Mouse (Mus musculus): ENCODE data around the gene Arhgef19.
A peak's percentile ranks its signal among the peaks of the same experiment; 100 is the strongest.

Gene Arhgef19

GRCm38 (mm10) chr4:141267837-141268236, 28.5 kb downstream of the Arhgef19 start:
- no peak for DNase-seq

DNA sequence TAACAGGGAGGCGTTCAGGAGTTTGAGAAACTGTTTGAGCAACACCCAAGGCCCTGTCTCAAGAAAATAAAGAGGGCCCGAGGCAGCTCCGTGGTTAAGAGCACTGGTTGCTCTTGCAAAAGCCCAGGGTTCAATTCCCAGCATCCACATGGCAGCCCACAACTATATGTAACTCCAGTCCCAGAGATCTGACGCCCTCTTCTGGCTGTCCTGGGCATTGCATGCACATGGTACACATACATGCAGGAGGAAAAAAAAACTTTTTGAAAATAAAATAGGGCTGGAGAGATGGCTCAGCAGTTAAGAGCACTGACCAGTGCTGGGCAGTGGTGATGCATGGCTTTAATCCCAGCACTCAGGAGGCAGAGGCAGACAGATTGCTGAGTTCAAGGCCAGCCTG, 29.1 kb downstream of the Arhgef19 start:
- no peak for DNase-seq

DNA sequence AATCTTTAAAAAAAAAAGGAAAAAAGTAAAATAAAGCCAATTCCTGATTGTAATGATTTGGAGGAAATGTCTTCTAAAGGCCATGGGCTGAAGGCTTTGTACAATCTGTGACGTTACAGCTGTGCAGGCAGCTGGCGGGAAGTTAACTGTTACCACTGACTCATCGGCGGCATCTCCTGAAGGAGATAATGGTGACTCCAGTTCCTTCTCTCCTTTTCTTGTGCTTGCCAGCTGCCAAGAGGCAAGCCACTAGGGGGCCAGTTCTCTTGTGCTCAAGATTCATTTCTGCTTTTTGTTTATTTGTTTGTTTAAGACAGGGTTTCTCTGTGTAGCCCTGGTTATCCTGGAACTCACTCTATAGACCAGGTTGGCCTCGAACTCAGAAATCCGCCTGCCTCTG, 29.8 kb downstream of the Arhgef19 start:
- DNase-seq: no peak

- no peak for DNase-seq
Observed at GRCm38 (mm10) chr4:141270201-141270940, 31.1 kb downstream of the Arhgef19 start.

GRCm38 (mm10) chr4:141271228-141271627, 31.9 kb downstream of the Arhgef19 start:
- no peak for DNase-seq

DNA sequence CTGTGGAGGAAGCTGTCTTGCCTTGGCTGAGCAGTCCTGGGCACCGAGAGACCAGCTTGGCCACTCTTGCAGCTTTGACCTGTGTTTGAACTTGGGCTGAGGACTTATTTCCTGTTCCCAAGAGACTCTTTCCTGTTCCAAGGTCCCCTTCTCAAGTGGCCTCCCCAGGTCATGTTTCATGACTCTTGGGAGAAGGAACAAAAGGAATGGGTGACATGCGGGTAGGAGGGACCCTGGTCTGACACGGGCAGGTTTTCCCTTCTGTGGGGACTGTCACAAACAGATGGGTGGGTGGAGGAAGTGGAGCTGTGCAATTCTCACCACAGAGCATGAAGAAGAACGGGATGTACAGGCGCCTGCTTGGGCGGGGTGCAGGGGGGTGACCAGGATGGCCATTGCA, 32.4 kb downstream of the Arhgef19 start:
- DNase-seq: no peak

DNA sequence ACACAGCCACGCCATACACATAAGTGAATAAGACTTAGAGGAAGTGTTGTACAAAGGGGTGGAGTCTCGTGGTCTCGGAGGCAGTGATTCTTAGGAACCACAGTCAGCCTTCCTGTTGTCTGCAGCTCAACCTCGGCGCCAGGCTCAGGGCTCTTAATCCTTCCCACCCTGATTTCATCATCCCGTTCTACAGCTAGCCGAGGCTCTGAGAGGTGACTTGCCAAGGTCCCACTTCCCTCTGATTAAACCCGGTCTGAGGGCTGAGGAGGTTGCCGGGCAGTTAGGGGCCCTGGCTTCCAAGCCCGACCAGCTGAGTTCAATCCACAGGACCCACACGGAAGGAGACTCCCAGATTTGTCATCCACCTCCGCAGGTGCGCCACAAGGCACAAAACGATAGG, 33.6 kb downstream of the Arhgef19 start:
- DNase-seq: no peak

DNA sequence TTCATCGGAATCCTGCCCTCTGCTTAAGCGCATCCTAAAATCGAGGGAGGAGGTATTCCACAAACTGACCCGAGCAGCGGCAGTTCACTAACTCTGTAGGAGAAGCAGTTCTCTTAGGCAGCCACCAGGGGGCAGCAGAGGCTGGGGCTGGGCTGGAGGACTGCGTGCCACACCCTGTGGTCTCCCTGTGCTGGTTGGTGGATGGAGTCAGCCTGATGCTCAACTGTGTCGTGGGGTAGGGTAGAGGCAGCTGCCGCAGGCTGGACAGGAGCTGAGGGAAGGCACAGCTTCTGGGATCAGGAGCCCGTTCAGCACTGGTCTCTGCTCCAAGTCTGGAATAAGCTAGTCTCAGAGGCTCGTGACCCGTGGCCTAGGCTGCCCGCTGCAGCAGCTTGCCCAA, 34.0 kb downstream of the Arhgef19 start:
- DNase-seq: peak; percentile 55

DNA sequence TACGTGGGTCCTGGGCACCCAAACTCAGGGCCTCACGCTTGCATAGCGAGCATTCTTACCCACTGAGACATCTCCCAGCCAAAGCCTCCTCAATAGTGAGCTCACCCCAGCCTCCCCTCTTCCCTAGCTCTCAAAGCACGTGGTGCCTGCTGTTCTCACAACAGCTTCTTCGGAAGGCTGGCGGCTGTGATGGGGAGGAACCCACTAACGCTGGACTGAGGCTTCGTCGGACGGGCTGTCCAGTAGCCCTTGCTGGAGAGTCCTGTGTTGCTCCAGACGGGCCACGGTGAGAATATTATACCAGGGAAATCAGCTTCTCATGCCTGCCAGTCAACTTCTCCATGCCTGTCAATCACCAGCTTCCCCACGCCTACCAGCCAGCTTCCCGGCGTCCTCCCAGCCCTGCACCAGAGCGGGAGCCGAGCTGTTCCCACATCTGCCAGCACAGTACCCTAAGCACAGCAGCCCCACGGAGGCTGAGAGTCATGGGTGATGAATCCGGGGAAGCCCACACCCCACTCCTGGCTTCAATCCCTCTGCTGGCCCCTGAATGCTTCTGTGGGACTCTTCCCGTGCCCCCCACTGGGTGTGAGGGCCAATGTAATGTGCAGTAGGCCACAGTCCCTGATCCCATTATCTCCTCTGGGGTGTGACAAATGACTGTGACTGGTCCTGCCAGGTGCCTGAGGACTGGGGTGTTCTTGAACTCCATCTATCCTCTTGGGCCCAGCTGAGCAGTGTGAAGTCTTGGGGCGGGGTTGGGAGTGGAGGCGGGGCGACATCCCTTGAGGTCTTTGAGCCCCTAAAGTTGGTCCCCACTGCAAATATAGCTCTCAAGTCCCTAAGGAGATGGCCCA, 35.4 kb downstream of the Arhgef19 start:
- no peak for DNase-seq

DNA sequence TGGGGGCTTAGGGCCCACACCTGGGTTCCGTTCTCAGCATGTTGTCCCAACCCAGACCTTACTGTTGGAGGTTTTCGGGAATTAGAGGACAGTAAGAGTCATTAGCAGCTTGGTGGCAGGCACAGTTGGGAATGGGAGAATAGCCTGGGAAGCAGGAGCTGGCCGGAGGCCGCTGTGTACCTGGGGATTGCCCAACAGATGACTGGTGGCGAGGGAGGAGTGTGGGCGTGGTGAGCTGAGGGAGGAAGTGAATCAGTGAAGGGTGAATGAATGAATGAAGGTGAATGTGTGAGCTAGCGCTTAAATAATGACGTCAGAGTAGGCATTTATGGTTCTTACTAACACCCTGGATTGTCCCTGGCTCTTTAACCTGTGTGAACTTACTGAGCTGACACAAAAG, 37.9 kb downstream of the Arhgef19 start:
- DNase-seq: no peak

DNA sequence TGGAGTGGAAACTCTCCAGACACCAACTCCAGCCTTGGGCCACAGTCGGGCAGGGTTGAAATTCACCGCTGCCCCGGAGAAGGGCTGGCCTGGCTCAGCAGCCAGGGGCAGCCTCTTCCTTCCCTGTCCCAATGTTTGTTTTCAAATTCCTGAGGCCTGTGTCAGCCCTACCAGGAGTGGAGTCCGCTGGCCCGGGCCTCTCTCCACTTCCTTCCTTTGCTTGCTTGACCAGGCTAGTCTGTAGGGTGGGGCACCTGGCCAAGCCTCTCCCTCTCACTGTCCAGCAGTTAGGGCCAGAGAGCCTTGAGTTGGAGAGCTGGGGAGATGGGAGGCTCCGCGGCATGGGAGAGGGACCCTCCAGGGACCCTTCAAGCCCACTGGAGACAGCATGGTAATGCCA, 38.9 kb downstream of the Arhgef19 start:
- no peak for DNase-seq

GRCm38 (mm10) chr4:141279327-141279726, 40.0 kb downstream of the Arhgef19 start:
- no peak for DNase-seq

DNA sequence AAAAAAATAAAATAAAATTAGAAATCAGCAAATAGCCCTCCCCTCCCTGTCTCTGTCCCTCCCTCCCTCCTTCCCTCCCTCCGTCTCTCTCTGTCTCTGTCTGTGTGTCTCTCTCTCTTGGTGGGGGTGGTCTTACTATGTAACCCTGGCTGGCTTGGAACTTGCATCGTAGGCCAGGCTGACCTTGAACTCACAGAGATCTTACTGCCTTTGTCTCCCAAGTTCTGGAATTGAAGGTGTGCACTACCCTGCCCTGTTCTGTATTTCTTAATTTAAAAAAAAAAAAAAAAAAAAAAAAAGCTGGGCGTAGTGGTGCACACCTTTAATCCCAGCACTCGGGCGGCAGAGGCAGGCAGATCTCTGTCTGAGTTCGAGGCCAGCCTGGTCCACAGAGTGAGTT, 40.5 kb downstream of the Arhgef19 start:
- no peak for DNase-seq

GRCm38 (mm10) chr4:141280471-141280870, 41.2 kb downstream of the Arhgef19 start:
- DNase-seq: no peak

DNA sequence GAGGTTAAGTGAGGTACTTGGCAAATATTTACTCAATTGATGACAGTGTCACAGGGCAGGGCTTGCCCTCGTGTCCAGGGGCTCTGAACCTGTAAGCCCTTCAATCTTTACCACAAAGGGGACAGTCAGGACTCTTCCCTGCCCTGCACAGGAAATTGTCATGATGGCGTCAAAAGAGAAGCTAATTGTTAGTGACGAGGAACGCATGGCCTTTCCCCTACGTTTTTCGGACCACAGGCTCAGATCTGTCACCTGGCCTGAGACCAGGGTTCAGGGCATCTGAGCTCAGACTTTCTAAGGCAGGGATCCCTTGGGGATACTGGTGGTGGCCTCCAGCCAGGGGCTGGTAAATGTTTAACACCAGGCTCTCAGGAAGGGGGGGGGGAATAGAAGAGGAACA, 41.9 kb downstream of the Arhgef19 start:
- no peak for DNase-seq

DNA sequence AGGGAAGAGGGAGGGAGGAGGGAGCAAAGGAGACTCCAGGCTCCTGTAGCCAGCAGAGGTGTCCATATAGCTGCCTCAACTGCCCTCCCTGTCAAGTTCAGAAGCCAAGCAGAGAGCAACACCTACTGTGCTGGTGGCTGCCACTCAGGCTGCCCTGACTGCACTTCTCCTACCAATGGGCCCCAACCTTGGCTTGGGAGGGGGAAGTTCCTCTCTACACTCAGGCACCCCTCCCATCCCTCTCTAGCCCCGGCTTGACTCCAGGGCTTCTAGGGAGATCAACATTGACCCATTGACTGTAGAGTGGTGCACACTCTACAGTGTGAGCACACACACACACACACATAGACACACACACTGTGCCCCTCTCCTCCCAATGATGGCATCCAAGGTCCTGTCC, 42.3 kb downstream of the Arhgef19 start:
- DNase-seq: no peak

GRCm38 (mm10) chr4:141282087-141282486, 42.8 kb downstream of the Arhgef19 start:
- no peak for DNase-seq

DNA sequence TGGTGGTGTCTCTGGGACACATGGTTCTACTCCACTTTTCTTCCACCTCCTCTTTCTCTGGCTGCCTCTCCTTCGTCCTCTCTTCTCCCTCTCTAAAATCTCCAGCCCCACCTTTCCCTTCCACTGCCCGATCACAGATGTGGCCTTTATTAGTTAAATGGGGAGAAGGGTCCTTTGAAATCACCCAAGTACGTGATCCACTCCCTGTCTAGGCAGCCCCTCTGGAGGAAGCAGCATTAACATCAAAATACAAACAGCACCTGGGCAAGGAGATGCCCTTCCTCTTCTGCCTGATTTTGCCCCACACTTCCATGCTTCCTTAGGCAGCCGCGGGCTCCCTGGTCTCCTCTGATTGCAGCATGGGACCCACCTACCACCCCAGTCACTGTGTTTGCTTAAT, 43.3 kb downstream of the Arhgef19 start:
- no peak for DNase-seq

GRCm38 (mm10) chr4:141283176-141283878, 44.0 kb downstream of the Arhgef19 start:
- DNase-seq: no peak

- no peak for DNase-seq
Observed at GRCm38 (mm10) chr4:141283879-141284411, 44.6 kb downstream of the Arhgef19 start.

DNA sequence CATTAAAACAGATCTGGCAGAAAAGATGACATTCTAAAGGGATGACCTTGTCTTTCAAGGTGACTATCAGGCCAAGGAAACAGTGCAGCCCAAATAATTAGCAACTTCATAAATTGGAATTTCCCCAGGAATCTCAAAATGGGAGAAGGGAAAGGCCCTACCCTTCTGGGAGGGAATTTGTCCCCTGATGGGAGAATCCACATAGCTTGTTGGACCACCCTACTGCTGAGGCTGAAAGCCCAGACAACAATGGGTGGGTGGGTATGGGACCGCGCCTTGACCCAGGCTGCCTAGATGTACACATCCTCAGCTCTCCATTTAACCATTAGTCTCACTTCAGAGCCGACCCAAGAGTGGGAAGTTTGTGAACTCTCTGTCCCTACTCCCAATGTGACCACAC, 45.2 kb downstream of the Arhgef19 start:
- no peak for DNase-seq

DNA sequence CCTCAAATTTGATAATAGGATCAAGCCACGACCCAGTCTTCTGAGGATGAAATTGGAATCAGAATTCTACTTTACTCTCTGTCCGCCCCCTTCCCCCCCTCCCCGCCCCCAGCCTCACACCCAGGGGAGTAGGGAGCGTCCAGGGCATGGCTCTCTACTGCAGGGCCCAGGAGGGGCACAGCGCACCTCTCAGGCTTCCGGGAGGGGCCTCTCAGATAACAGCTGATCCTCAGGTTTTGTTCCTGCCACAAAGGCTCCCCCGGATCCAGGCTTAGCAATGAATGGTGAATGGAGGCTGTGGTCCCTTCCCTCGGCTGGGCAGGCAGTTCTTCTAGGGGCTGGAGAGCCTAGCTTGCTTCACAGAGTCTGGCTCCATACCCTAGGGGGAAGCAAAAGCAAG, 45.8 kb downstream of the Arhgef19 start:
- no peak for DNase-seq

GRCm38 (mm10) chr4:141286860-141287517, 47.7 kb downstream of the Arhgef19 start:
- DNase-seq: no peak

Data from cerebellum, adult 9-11 months (tissue).